In genomic region chr12:41024512-41024911, GRCm38 (mm10) we compare ENCODE assay signal across 8 mouse cellular contexts. TPM values are rescaled to one million over a fixed set of nuclear protein-coding genes. Genes with fewer than 3 reads are reported as not detected.
DNase-seq lines count a peak whose midpoint lies in the region; ATAC-seq and TF ChIP-seq lines count a peak whose summit lies in the region.

No protein-coding gene starts in this region.

- peak; percentile 1 for DNase-seq in lung, embryonic 14.5 days
- DNase-seq in lung, postnatal 4 days = no peak
- DNase-seq in embryonic facial prominence, embryonic 14.5 days (ENCODE audit: low spot score) = no peak
- DNase-seq in cerebellum, postnatal 36 days = no peak
- DNase-seq in layer of hippocampus, postnatal 10 days (ENCODE audit: low spot score in 2 of 2) = no peak
- DNase-seq in cerebellum, adult 11 months = no peak

- TF ChIP-seq CTCF in lung, embryonic 14.5 days (IDR thresholded peaks at IDR 0.05; ENCODE audit: low read depth) = no peak
- no peak for TF ChIP-seq CTCF in intestine, postnatal 0 days (IDR thresholded peaks at IDR 0.05; ENCODE audit: low read depth)
- TF ChIP-seq CTCF in small intestine, adult 2 months (IDR thresholded peaks at IDR 0.05; ENCODE audit: extremely low read depth, insufficient read length, insufficient replicate concordance, low read depth, low read length) = no peak

- TF ChIP-seq POLR2A in small intestine, adult 2 months (IDR thresholded peaks at IDR 0.05; ENCODE audit: low read depth, low read length) = no peak

- peak overlapping the region; percentile 36; the same call in 1 of the 2 replicates for H3K27ac ChIP-seq in lung, embryonic 14.5 days (ENCODE audit: low read depth)
- peak overlapping the region; percentile 46; the same call in 1 of the 2 replicates for H3K27ac ChIP-seq in embryonic facial prominence, embryonic 14.5 days (replicated peaks; ENCODE audit: low read depth, low read length)
- H3K27ac ChIP-seq in intestine, postnatal 0 days (ENCODE audit: low read depth, low read length) = peak overlapping the region; percentile 88
- H3K27ac ChIP-seq in small intestine, adult 2 months (ENCODE audit: insufficient read depth, low read depth, low read length) = peak overlapping the region; percentile 85

- no peaks in the 10 kb centered on the region for H3K9me3 ChIP-seq in lung, embryonic 14.5 days (ENCODE audit: low read depth, low read length)
- no peaks in the 10 kb centered on the region for H3K9me3 ChIP-seq in embryonic facial prominence, embryonic 14.5 days (ENCODE audit: control insufficient read depth, low read length)
- H3K9me3 ChIP-seq in intestine, postnatal 0 days (ENCODE audit: control insufficient read depth) = no peaks in the 10 kb centered on the region

- no peaks in the 10 kb centered on the region for H3K36me3 ChIP-seq in lung, embryonic 14.5 days (ENCODE audit: insufficient read depth)
- no peaks in the 10 kb centered on the region for H3K36me3 ChIP-seq in embryonic facial prominence, embryonic 14.5 days (ENCODE audit: control insufficient read depth, insufficient read depth, low read length)
- H3K36me3 ChIP-seq in intestine, postnatal 0 days (ENCODE audit: control insufficient read depth, insufficient read depth) = no peaks in the 10 kb centered on the region
- H3K36me3 ChIP-seq in small intestine, adult 2 months (ENCODE audit: control insufficient read depth, insufficient read depth, low read length) = 0 out of 2 replicates have a peak, but pooled peaks cover under 1% of the 10 kb centered on the region

- H3K4me3 ChIP-seq in lung, embryonic 14.5 days (ENCODE audit: low read depth, low read length) = peak overlapping the region; percentile 71
- H3K4me3 ChIP-seq in embryonic facial prominence, embryonic 14.5 days (ENCODE audit: low read depth, low read length) = peak overlapping the region; percentile 64
- H3K4me3 ChIP-seq in intestine, postnatal 0 days (ENCODE audit: low read depth, low read length) = peak overlapping the region; percentile 83
- H3K4me3 ChIP-seq in small intestine, adult 2 months (ENCODE audit: low read depth, low read length) = peak overlapping the region; percentile 82

- H3K4me2 ChIP-seq in lung, embryonic 14.5 days = peak overlapping the region; percentile 77
- peak overlapping the region; percentile 62 for H3K4me2 ChIP-seq in embryonic facial prominence, embryonic 14.5 days (ENCODE audit: low read depth, low read length)
- H3K4me2 ChIP-seq in intestine, postnatal 0 days (replicated peaks; ENCODE audit: low read depth) = peak overlapping the region; percentile 92

- H3K4me1 ChIP-seq in lung, embryonic 14.5 days (ENCODE audit: insufficient read depth) = no peaks in the 10 kb centered on the region
- no peaks in the 10 kb centered on the region; the same call in 1 of the 2 replicates for H3K4me1 ChIP-seq in embryonic facial prominence, embryonic 14.5 days (ENCODE audit: control insufficient read depth, insufficient read depth, low read length)
- no peaks in the 10 kb centered on the region for H3K4me1 ChIP-seq in intestine, postnatal 0 days (replicated peaks; ENCODE audit: control insufficient read depth, insufficient read depth, low read length)
- H3K4me1 ChIP-seq in small intestine, adult 2 months (ENCODE audit: control insufficient read depth, insufficient read depth, insufficient read length, low read length) = peaks cover 5% of the 10 kb centered on the region; the same call in 1 of the 2 replicates

- ATAC-seq in lung, embryonic 14.5 days (ENCODE audit: insufficient read depth) = no peak; the same call in 1 of the 2 replicates
- no peak for ATAC-seq in embryonic facial prominence, embryonic 14.5 days (ENCODE audit: low read depth)
- peak; percentile 69 for ATAC-seq in intestine, postnatal 0 days

- peak overlapping the region; percentile 78 for H3K9ac ChIP-seq in lung, embryonic 14.5 days
- H3K9ac ChIP-seq in embryonic facial prominence, embryonic 14.5 days (ENCODE audit: low read depth, low read length) = peak overlapping the region; percentile 80
- peak overlapping the region; percentile 81 for H3K9ac ChIP-seq in intestine, postnatal 0 days (ENCODE audit: low read depth, low read length)

- 6% methylated on average over 9 of the region's 9 CpGs for WGBS in lung, embryonic 14.5 days
- 13% methylated on average over 9 of the region's 9 CpGs for WGBS in embryonic facial prominence, embryonic 14.5 days
- WGBS in intestine, postnatal 0 days = 6% methylated on average over 9 of the region's 9 CpGs
- WGBS in small intestine, adult 2 months = 3% methylated on average over 9 of the region's 9 CpGs

- no peaks in the 10 kb centered on the region for H3K27me3 ChIP-seq in lung, embryonic 14.5 days (ENCODE audit: insufficient read depth, low read length)
- no peaks in the 10 kb centered on the region for H3K27me3 ChIP-seq in embryonic facial prominence, embryonic 14.5 days (replicated peaks; ENCODE audit: control insufficient read depth, insufficient read depth, low read length)
- no peaks in the 10 kb centered on the region for H3K27me3 ChIP-seq in intestine, postnatal 0 days (replicated peaks; ENCODE audit: control insufficient read depth, insufficient read depth, low read length)
- no peaks in the 10 kb centered on the region for H3K27me3 ChIP-seq in small intestine, adult 2 months (ENCODE audit: control insufficient read depth, insufficient read depth, low read length)

RNA-seq across cellular contexts. Expression of gene Immp2l, which starts 0.6 kb away (rescaled TPM):
- 8.9 and 12.5 TPM in 2 replicates for polyA plus RNA-seq in lung, embryonic 14.5 days (2014; fragmentation: Nextera tagmentation; extraction: Ambion mirVana)
- 13.7 and 15.9 TPM in 2 replicates for polyA plus RNA-seq in embryonic facial prominence, embryonic 14.5 days (2014; fragmentation: Nextera tagmentation; extraction: Ambion mirVana)
- polyA plus RNA-seq in intestine, postnatal 0 days (2015; fragmentation: Nextera tagmentation; extraction: Ambion mirVana) = 30.5 and 35.1 TPM in 2 replicates
- 0.75 and 2.8 TPM in 2 replicates for polyA plus RNA-seq in small intestine, adult 2 months (2012; rRNA removed)
- 1 to 10 TPM; 3.3 to 5.7 TPM for total RNA-seq in layer of hippocampus, postnatal 10 days (2021)

Comparison
In these comparisons a context has a peak if more than half of its experiments do, and no peak if none do; other contexts are left out.
1. H3K27ac ChIP-seq: peak in every context shown above with its lines; median percentile 88 in intestine, postnatal 0 days; 85 in small intestine, adult 2 months; 46 in embryonic facial prominence, embryonic 14.5 days; 36 in lung, embryonic 14.5 days.